Mouse (Mus musculus): ENCODE measurements around the gene Ints5. TPM values are rescaled to one million over a fixed set of nuclear protein-coding genes. Genes with fewer than 3 reads are reported as not detected.

Gene Ints5
- polyA plus RNA-seq (2012; rRNA removed), result 25.3 and 31.6 TPM in 2 replicates

GRCm38 (mm10) chr19:8892829-8893766 lies at the start of gene Ints5:
Gene Ints5 (plus strand): TSS chr19:8893005.

DNA sequence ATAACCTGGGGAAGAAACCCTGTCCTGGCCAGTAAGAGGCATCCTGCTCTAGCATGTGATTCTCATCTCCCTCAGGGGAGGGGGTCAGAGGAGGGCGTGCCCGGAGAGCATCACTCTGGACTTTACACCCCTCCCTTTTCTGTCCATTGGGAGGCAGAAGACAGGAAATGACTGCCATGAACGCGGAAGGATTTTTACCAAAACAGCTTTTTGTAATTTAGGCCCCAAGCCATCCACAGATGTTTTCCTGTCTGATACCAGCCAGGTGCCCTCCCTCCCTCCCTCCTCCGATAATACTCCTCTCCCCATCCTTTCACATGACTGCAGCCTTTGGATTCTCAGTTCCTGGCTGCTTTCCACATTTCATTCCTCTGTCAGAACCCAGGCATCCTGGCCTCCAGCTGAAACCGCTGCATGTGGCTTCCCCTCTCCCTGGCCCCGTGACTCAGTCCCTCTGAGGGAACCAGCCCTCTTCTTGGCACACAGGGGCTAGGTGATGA lies 42.4 kb upstream of the Ints5 start, which contains the start of gene Lrrn4cl:
Lrrn4cl (plus strand) TSS at position 367 of the 500 bp plus-strand sequence.

DNA sequence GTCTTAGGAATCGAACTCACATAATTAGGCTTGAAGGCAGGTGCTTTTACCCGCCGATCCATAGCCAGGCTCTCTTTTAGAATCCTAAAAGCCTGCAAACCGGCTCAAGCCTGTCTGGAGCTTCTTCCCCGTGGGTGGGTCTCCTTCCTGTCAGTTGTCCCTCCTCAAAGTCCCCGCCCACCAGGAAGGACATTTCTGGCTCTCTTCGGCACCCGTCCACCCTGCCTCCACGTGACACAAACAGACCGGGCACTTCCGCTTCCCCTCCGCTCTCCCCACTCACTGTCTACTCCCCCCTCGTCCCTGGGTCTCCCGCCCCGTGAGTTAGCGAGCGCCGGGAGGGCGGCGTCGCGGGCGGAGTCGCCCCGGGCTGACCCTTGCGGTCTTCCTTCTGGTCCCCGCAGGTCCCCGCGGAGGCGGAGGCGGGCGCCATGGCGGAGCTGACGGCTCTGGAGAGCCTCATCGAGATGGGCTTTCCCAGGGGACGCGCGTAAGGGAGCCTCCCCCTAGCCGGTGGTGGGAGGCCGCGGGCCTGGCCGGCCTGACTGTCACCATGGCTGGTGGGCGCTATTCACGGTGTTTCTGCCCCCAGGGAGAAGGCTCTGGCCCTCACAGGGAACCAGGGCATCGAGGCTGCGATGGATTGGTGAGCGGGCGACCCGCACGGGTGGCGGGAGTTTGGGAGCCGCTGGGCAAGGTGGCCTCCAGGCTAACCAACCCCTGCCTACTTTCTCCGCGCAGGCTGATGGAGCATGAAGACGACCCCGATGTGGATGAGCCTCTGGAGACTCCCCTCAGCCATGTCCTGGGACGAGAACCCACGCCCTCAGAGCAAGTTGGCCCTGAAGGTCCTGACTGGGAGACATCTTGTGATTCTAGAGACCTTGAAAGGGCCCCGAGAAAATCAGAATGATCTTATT lies 21.3 kb upstream of the Ints5 start, which contains the start of gene Ubxn1:
Ubxn1 (plus strand) TSS at position 230 of the 920 bp plus-strand sequence.

GRCm38 (mm10) chr19:8880311-8881033 lies 12.3 kb upstream of the Ints5 start, which contains the start of gene Uqcc3:
Gene Uqcc3 (minus strand): TSS chr19:8880923.

GRCm38 (mm10) chr19:8883616-8884015 lies 9.2 kb upstream of the Ints5 start, which contains the start of the genes Lbhd1 and Gm49403:
Gene Lbhd1 (plus strand): TSS chr19:8883732.
Gene Gm49403 (plus strand): TSS chr19:8883930.

DNA sequence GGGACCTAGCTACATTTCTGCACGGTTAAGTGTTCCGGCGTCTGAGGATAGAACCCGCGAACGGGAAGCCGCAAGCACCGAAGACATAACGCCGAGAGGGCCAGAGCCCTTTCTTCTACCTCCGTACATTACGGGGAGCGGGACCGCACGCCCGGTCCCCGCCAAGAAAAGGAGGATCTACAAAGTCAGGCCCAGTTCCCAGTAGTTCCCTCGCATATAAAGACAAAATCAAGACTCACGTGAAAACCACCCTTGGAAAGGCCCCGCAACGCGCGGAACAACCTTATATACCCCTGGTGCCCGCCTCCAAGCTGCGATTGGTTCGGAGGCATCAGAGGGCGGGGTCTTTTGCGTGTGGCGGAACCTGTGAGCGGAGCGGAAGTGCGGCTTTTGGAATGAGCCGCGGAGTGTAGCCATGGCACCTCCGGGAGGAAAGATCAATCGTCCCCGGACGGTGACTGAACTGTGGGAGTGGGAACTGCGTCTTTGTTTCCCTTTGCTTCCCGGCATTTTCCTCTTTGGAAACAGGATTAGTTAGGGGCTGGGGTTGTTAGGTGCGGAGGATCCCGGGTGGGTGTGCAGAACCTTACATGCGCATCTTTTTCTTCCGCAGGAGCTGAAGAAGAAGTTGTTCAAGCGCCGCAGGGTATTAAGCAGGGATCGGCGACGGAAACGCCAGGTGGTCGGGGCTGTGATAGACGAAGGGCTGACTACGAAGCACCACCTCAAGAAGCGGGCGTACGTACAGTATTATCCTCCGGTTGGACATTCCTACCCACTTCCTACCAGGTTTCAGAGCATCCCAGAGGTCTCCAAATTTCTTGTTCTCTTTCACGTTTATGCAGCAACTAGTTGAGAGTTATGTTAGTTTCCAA lies 4.1 kb upstream of the Ints5 start, which contains the start of the genes 1810009A15Rik and Gm49416:
1810009A15Rik (plus strand) TSS at position 343 of the 875 bp plus-strand sequence.
Gm49416 (plus strand) TSS at position 416 of the 875 bp plus-strand sequence.

GRCm38 (mm10) chr19:8897865-8898495 lies 5.2 kb downstream of the Ints5 start, which contains the start of gene Ganab:
Gene Ganab (plus strand): TSS chr19:8898071.

GRCm38 (mm10) chr19:8920073-8920736 lies 27.4 kb downstream of the Ints5 start, which contains the start of gene B3gat3:
Gene B3gat3 (plus strand): TSS chr19:8920374.

GRCm38 (mm10) chr19:8929224-8930088 lies 36.7 kb downstream of the Ints5 start, which contains the start of the genes Rom1 and Eml3:
Gene Rom1 (minus strand): TSS chr19:8929356.
Gene Eml3 (plus strand): TSS chr19:8929552.

DNA sequence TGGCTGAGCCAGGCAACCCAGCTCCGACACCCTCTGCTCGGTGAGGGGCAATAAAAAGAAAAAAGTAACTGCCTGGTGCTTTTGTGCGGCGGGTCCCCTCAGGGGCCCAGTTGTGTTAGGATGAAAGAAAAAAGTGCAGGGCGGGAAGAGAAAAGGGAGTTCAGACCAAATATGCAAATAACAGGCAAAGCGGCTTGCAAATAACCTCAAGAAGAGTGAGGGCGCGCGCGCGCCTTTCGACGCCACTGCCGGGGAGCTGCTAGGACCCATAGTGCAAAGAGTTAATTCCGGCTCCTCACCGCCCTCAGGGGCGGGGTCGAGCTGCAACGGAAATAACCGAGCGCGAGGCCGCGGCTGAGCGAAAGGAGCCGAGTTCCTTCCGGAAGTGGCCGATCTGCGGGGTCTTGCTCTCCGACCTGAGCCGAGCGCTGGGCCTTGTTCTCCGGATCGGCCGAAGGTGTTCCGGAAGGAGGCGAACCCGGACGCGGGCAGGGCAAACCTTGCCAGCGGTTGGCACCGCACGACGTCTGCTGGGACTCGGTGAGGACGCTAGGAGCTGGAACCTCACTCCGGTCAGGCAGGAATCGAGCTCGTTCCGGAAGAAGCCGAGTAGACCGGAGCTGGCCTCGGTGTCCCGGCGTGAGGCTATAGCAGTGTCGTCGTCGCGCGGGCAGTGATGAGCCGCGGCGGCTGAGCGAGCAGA lies 48.9 kb downstream of the Ints5 start, which contains the start of gene Mta2:
Mta2 (plus strand) TSS at position 361 of the 703 bp plus-strand sequence.

Other genes starting within 250 kb of the Ints5 start
- 0.18 and 0.32 TPM in 2 replicates for gene Chrm1, start 229.2 kb upstream of the Ints5 start, polyA plus RNA-seq (2012; rRNA removed)
- 95.3 and 154 TPM in 2 replicates for gene Slc3a2, start 169.6 kb upstream of the Ints5 start, polyA plus RNA-seq (2012; rRNA removed)
- 61.7 and 67.5 TPM in 2 replicates for gene Wdr74, start 157.2 kb upstream of the Ints5 start, polyA plus RNA-seq (2012; rRNA removed)
- 3.5 and 4.2 TPM in 2 replicates for gene 1700092M07Rik, start 152.3 kb upstream of the Ints5 start, polyA plus RNA-seq (2012; rRNA removed)
- gene Stx5a, start 151.6 kb upstream of the Ints5 start, polyA plus RNA-seq (2012; rRNA removed), result 68.9 and 120 TPM in 2 replicates
- gene Nxf1, start 135.9 kb upstream of the Ints5 start, polyA plus RNA-seq (2012; rRNA removed), result 229 and 239 TPM in 2 replicates
- 154 and 167 TPM in 2 replicates for gene Tmem223, start 122.0 kb upstream of the Ints5 start, polyA plus RNA-seq (2012; rRNA removed)
- gene Tmem179b, start 118.5 kb upstream of the Ints5 start, polyA plus RNA-seq (2012; rRNA removed), result 20.2 and 35.2 TPM in 2 replicates
- 26.9 and 28.7 TPM in 2 replicates for gene Taf6l, start 106.6 kb upstream of the Ints5 start, polyA plus RNA-seq (2012; rRNA removed)
- 133 and 156 TPM in 2 replicates for gene Polr2g, start 94.4 kb upstream of the Ints5 start, polyA plus RNA-seq (2012; rRNA removed)
- 2.9 and 4.6 TPM in 2 replicates for gene Zbtb3, start 90.5 kb upstream of the Ints5 start, polyA plus RNA-seq (2012; rRNA removed)
- gene Ttc9c, start 73.7 kb upstream of the Ints5 start, polyA plus RNA-seq (2012; rRNA removed), result 54.1 and 73.8 TPM in 2 replicates
- 83.3 and 183 TPM in 2 replicates for gene Hnrnpul2, start 73.0 kb upstream of the Ints5 start, polyA plus RNA-seq (2012; rRNA removed)
- gene AC129217.1, start 63.2 kb upstream of the Ints5 start, polyA plus RNA-seq (2012; rRNA removed), result 2.4 TPM in 1 of 2 replicates, not detected in the other
- gene Bscl2, start 55.5 kb upstream of the Ints5 start, polyA plus RNA-seq (2012; rRNA removed), result 49.4 and 62.6 TPM in 2 replicates
- gene Gng3, start 53.8 kb upstream of the Ints5 start, polyA plus RNA-seq (2012; rRNA removed), result 52.5 and 74.8 TPM in 2 replicates
- 0.79 and 0.83 TPM in 2 replicates for gene Lrrn4cl, start 42.2 kb upstream of the Ints5 start, polyA plus RNA-seq (2012; rRNA removed)
- gene Ubxn1, start 21.5 kb upstream of the Ints5 start, polyA plus RNA-seq (2012; rRNA removed), result 165 and 393 TPM in 2 replicates
- 54.0 and 71.8 TPM in 2 replicates for gene Uqcc3, start 12.1 kb upstream of the Ints5 start, polyA plus RNA-seq (2012; rRNA removed)
- gene Lbhd1, start 9.3 kb upstream of the Ints5 start, polyA plus RNA-seq (2012; rRNA removed), result 7.5 and 10.5 TPM in 2 replicates
- gene Gm49403, start 9.1 kb upstream of the Ints5 start, polyA plus RNA-seq (2012; rRNA removed), result not detected in 2 replicates
- gene 1810009A15Rik, start 4.2 kb upstream of the Ints5 start, polyA plus RNA-seq (2012; rRNA removed), result 123 and 143 TPM in 2 replicates
- 11.4 TPM in 1 of 2 replicates, not detected in the other for gene Gm49416, start 4.1 kb upstream of the Ints5 start, polyA plus RNA-seq (2012; rRNA removed)
- 126 and 172 TPM in 2 replicates for gene Ganab, start 5.1 kb downstream of the Ints5 start, polyA plus RNA-seq (2012; rRNA removed)
- gene B3gat3, start 27.4 kb downstream of the Ints5 start, polyA plus RNA-seq (2012; rRNA removed), result 84.3 and 108 TPM in 2 replicates
- 2.5 and 3.1 TPM in 2 replicates for gene Rom1, start 36.4 kb downstream of the Ints5 start, polyA plus RNA-seq (2012; rRNA removed)
- 25.8 and 32.3 TPM in 2 replicates for gene Eml3, start 36.5 kb downstream of the Ints5 start, polyA plus RNA-seq (2012; rRNA removed)
- 75.1 and 76.6 TPM in 2 replicates for gene Mta2, start 48.9 kb downstream of the Ints5 start, polyA plus RNA-seq (2012; rRNA removed)
- 28.1 and 28.7 TPM in 2 replicates for gene Tut1, start 60.8 kb downstream of the Ints5 start, polyA plus RNA-seq (2012; rRNA removed)
- gene Eef1g, start 74.0 kb downstream of the Ints5 start, polyA plus RNA-seq (2012; rRNA removed), result 547 and 626 TPM in 2 replicates
- 10.3 and 10.8 TPM in 2 replicates for gene Ahnak, start 96.3 kb downstream of the Ints5 start, polyA plus RNA-seq (2012; rRNA removed)
- gene Scgb1a1, start 195.0 kb downstream of the Ints5 start, polyA plus RNA-seq (2012; rRNA removed), result not detected in 2 replicates
- 10.6 and 25.6 TPM in 2 replicates for gene Asrgl1, start 242.6 kb downstream of the Ints5 start, polyA plus RNA-seq (2012; rRNA removed)

All from central nervous system, embryonic 11.5 days (tissue).